Mouse (Mus musculus) mesoderm, embryonic 11.5 days (tissue): ENCODE results near the gene Trpv2.

Experiments
- DNase-seq: peaks from one replicate; pipeline ENCODE4 v3.0.0-alpha.2; 2012; ENCODE audit warnings: low read depth, low spot score

Trpv2 gene

GRCm38 (mm10) chr11:62603312-62604056 is 29.2 kb downstream of the Trpv2 start:
- DNase-seq = no peak

GRCm38 (mm10) chr11:62604123-62604706 is 29.9 kb downstream of the Trpv2 start:
- no peak for DNase-seq

- DNase-seq = no peak
These were observed 30.8 kb downstream of the Trpv2 start for GRCm38 (mm10) chr11:62604886-62605618.

- DNase-seq = no peak
These were observed 31.5 kb downstream of the Trpv2 start for GRCm38 (mm10) chr11:62605619-62606298.

- DNase-seq = no peak
These were observed 32.2 kb downstream of the Trpv2 start for GRCm38 (mm10) chr11:62606299-62607169.

GRCm38 (mm10) chr11:62607170-62607951 is 33.1 kb downstream of the Trpv2 start:
- no peak for DNase-seq

- no peak for DNase-seq
These were observed 33.6 kb downstream of the Trpv2 start for GRCm38 (mm10) chr11:62607952-62608201.

- DNase-seq = no peak
These were observed 34.8 kb downstream of the Trpv2 start for GRCm38 (mm10) chr11:62608826-62609675.

- DNase-seq = no peak
These were observed 36.0 kb downstream of the Trpv2 start for GRCm38 (mm10) chr11:62610304-62610703.

- no peak for DNase-seq
These were observed 38.3 kb downstream of the Trpv2 start for GRCm38 (mm10) chr11:62612604-62613003.

- peak; percentile 98 for DNase-seq
These were observed 39.5 kb downstream of the Trpv2 start for GRCm38 (mm10) chr11:62613657-62614365.

- DNase-seq = no peak
These were observed 40.7 kb downstream of the Trpv2 start for GRCm38 (mm10) chr11:62614876-62615410.

GRCm38 (mm10) chr11:62615456-62615855 is 41.2 kb downstream of the Trpv2 start:
- no peak for DNase-seq

- no peak for DNase-seq
These were observed 46.8 kb downstream of the Trpv2 start for GRCm38 (mm10) chr11:62621079-62621478.

- DNase-seq = no peak
These were observed 47.4 kb downstream of the Trpv2 start for GRCm38 (mm10) chr11:62621586-62622283.

GRCm38 (mm10) chr11:62622850-62623249 is 48.6 kb downstream of the Trpv2 start:
- DNase-seq = no peak

GRCm38 (mm10) chr11:62624341-62625291 is 50.3 kb downstream of the Trpv2 start:
- no peak for DNase-seq
